Mouse (Mus musculus) lung, postnatal 14 days (tissue): ENCODE data around the gene Impg2.

Experiments used
- DNase-seq: peaks from one replicate; pipeline ENCODE4 v3.0.0; 2021

Impg2 gene

DNA sequence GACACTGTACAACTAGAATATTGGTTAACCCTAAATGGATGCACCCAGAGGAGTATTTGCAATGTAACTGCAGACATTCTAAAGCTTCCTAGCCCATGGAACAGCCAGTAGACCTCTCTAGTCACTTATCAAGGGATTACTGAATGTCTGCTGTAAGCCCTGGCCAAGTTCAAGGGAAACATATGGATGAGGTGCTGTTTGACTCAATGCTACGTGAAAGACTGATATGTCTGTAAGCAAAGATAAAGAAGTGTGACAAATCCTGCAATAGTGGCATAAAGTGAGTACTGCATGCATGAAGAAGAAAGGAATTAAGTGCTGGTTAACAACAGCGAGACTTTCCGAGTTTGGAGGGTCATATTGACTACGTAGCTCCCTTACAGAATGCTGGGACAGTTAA, 100.1 kb downstream of the Impg2 start:
- no peak for DNase-seq

- no peak for DNase-seq
These were observed 103.5 kb downstream of the Impg2 start for GRCm38 (mm10) chr16:56307575-56307974.

GRCm38 (mm10) chr16:56311291-56311690, 107.2 kb downstream of the Impg2 start:
- peak; percentile 35 for DNase-seq
